Mouse (Mus musculus) WW6 (cell line): ENCODE measurements around the gene Rai14.

Experiments
- DNase-seq: peaks from one replicate; pipeline ENCODE4 v3.0.0-alpha.2; 2013; ENCODE audit warnings: low read depth, low spot score

The Rai14 gene

GRCm38 (mm10) chr15:10689304-10689703 lies 25.1 kb downstream of the Rai14 start:
- DNase-seq, result no peak

- no peak for DNase-seq
Measured at GRCm38 (mm10) chr15:10688686-10689085, 25.7 kb downstream of the Rai14 start.

GRCm38 (mm10) chr15:10687365-10687764 lies 27.1 kb downstream of the Rai14 start:
- no peak for DNase-seq

GRCm38 (mm10) chr15:10685692-10686430 lies 28.6 kb downstream of the Rai14 start:
- DNase-seq, result no peak

GRCm38 (mm10) chr15:10683687-10684203 lies 30.7 kb downstream of the Rai14 start:
- DNase-seq, result no peak

GRCm38 (mm10) chr15:10680514-10680913 lies 33.9 kb downstream of the Rai14 start:
- DNase-seq, result no peak

- DNase-seq, result no peak
Measured at GRCm38 (mm10) chr15:10679571-10679970, 34.9 kb downstream of the Rai14 start.

GRCm38 (mm10) chr15:10675801-10676200 lies 38.6 kb downstream of the Rai14 start:
- DNase-seq, result peak; percentile 69

GRCm38 (mm10) chr15:10672880-10673279 lies 41.5 kb downstream of the Rai14 start:
- no peak for DNase-seq

- no peak for DNase-seq
Measured at GRCm38 (mm10) chr15:10671868-10672267, 42.6 kb downstream of the Rai14 start.

- no peak for DNase-seq
Measured at GRCm38 (mm10) chr15:10670107-10670506, 44.3 kb downstream of the Rai14 start.

- DNase-seq, result peak; percentile 42
Measured at GRCm38 (mm10) chr15:10668120-10668900, 46.1 kb downstream of the Rai14 start.

- no peak for DNase-seq
Measured at GRCm38 (mm10) chr15:10665816-10666215, 48.6 kb downstream of the Rai14 start.

- DNase-seq, result no peak
Measured at GRCm38 (mm10) chr15:10664529-10664898, 49.9 kb downstream of the Rai14 start.

GRCm38 (mm10) chr15:10663793-10664528 lies 50.5 kb downstream of the Rai14 start:
- DNase-seq, result no peak

- no peak for DNase-seq
Measured at GRCm38 (mm10) chr15:10661961-10662606, 52.3 kb downstream of the Rai14 start.

- DNase-seq, result no peak
Measured at GRCm38 (mm10) chr15:10658803-10659202, 55.6 kb downstream of the Rai14 start.

GRCm38 (mm10) chr15:10656146-10656545 lies 58.3 kb downstream of the Rai14 start:
- DNase-seq, result no peak

- DNase-seq, result no peak
Measured at GRCm38 (mm10) chr15:10655151-10655905, 59.1 kb downstream of the Rai14 start.

- no peak for DNase-seq
Measured at GRCm38 (mm10) chr15:10654696-10655095, 59.7 kb downstream of the Rai14 start.
